Mouse (Mus musculus) fat pad, adult 2 months (tissue): ENCODE measurements around the gene Rmdn3.
A peak's percentile ranks its signal among the peaks of the same experiment; 100 is the strongest.

ENCODE experiments used
- DNase-seq: peaks from one replicate; pipeline ENCODE4 v3.0.0-alpha.2; 2011; ENCODE audit warnings: low read depth, low spot score; ENCODE audit errors: extremely low read depth

Rmdn3 gene

DNA sequence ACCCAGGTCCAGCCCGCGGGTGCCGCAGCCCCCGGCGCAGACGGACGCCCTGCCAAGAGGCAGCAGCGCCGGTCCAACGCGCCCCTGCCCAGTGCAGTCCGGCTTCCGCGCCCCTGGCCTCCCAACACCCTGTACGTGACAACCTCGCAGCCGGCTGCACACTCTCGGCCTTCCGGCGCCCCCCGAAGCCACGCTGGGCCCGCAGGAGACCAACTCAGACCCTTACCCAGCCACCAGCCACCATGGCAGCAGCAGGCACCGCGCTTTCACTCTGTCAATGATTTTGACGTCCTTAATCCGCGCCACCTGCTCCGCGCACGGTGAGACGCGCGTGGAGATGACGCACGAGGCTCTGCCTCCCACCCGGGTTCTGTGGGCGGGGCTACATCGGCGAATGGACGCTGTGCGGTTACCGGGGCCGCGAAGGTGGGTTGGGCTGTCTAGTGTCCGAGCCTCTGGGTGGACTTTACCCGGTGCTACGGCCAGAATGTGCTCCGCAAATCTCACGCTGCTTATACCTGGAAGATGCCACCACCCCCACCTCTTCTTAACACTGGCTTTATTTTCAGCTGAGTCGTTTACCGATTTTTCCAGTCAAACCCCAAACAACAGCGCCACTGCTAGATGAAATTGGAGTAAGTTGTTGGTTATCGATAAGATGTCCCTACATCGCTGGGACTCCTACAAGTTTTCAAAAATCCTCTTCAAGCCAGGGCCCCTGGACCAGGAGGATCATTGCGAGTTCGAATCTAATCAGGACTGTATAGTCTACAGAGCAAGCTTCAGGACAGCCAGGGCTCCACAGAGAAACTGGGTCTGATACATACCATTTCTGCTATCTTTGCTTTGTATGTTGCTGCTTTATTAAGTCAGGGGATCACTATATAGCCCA, at the start of gene Rmdn3:
TSS of gene Rmdn3 (minus strand) at position 354 of the 892 bp plus-strand sequence.
- DNase-seq: no peak

DNA sequence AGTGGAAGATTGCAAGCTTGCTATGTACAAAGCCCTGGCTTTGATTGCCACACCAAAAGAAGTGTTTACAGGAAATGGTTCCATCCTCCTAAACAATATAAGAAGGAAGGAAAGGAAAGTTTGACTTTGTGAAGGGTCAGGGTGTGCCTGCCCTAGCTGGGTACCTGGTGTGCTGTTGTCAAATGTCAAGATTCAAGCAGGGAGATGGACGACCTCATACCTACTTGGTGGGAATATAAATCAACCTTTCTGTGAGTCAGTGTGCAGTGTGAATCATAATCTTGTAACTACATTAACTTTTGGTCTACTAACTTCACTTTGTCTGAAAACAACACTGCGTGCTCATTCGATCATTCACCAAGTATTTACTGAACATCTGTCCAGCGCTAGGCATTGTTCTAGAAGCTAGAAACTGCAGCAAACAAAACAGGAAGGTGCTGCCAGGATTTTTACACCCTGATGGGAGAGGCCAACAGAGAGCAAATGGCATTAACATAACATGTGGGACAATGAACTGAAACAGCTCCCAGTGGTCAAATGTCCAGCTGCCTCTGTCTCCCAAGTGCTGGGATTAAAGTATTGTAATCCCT, 47.1 kb upstream of the Rmdn3 start:
- no peak for DNase-seq

DNA sequence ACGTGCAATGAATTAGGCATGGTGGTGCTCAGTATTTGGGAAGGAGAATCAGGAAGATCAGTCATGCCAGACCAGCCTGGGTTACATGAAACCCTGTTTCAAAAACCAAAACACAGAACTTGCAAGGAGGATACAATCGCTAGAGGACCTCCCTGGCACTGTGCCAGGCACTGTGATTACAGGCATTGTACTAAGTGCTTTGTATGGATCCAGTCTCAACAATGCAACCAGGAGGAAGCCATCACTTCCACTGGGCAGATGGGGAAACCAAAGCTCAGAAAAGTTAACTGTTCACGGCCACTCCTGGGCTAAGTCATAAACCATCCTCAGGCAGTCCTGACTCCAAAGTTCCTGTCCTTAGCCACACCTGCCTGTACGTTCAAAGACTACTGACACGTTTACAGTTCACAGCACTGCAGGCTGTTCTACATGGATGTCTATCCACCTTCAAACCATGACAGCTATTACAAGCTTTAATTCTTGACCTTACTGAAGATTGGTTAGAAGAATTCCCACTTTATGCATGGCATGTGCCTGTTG, 46.1 kb upstream of the Rmdn3 start:
- DNase-seq: no peak

DNA sequence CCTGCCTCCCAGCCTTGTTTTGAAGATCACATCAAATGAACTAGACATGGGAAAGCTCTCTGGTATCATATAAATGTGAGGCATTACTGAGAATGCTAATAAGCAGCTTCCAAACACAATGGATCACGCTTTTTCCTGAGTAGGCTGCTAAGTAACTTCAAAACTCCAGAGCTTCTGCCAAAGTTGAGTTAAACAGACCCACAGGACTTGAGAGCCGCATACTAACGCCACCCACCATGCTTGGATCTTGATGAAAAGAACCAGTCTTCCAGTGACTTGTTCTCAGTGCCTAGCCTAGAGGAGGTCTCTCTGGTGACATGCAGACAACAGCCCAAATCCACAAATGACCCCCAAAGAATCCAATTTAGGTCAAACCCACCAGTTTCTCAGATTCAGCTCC, 42.1 kb upstream of the Rmdn3 start:
- DNase-seq: no peak

DNA sequence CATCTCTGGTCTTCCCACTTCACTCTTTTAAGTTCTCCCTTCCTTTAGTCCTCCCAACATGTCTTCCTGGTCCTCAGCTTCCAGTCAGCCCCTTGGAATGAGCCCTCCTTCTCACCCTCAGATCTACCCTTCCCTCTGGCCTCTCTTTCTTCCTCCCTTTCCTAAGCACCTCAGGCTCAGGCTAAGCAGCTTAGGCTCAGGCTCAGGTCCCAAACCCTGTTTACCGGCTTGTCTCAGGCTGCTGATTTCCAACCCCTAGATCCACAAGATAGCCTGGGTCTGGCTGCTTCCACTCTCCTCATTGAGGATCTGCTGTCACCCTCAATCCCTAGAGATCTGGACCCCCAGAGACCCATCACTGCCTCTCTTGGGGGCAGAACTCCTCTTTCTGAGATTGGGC, 41.2 kb upstream of the Rmdn3 start:
- DNase-seq: no peak

DNA sequence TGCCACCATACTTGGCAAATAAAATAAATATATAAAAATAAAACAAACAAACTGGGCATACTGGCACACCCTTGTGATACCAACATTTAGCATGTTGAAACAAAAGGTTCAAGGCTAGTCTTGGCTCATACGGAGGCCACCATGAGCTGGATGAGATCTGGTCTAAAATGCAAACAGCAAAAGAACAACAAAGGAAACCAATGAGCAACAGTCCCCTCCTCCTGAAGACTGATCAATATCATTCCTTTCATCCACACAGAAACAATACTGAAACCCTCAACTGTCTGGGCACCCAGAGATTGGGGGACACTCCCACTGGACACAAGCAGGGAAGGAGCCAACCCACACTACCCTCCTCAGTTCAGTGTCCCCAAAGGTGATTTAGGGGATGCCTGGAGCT, 40.7 kb upstream of the Rmdn3 start:
- DNase-seq: no peak

DNA sequence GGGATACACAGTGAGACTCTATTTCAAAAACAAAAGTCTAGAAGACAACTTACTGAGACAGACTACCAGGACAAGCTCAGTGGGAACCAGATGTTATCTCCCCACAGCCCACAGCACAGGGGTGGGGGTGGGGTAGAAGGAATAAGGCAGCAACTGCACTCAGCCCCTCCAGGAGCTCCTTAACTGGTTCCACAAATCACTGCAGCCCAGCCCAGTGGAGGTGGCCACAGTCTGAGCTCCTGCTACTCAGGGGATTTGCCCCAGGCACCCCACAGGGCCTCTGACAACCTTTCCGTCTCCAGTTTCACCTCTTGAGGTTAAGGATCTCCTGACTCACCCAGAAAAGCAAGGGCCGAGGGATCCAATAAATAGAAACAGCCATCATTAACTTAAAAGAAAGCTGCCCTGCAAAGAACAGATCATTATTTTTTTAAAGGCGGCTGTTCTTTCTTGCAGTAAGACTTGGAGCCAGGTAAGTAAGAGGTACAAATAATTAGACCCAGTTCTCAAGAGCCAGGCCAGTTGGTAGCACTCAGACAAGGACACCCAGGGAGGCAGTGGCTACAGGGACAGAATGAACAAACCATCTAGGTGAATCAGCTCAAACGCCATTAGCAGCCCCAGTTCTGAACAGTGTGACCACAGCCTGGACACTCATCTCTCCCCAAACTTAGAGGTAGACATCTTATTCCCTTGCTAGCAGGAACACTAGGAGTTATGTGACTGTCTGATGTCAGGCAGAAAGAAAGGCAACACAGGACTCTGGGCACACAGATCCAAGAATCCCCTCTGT, 39.7 kb upstream of the Rmdn3 start:
- DNase-seq: no peak

DNA sequence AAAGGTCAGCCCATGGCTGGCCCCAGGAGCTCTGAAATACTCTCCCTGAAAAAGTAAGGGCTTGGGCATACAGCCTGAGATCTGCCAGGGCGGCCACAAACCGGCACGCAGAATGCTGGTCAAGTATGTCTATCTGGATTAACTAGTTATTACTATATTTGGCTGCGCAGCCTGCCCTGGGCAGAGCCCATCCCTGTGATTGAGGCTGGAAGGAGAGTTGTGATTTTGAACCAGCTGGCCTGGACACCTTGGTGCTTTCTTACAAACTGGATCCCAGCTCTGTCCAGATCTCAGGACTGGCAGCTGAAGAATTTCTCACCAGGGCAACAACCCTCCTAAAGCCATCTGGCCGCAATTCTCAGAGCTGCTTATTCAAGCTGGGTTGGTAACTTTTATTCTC, 37.3 kb upstream of the Rmdn3 start:
- DNase-seq: no peak

DNA sequence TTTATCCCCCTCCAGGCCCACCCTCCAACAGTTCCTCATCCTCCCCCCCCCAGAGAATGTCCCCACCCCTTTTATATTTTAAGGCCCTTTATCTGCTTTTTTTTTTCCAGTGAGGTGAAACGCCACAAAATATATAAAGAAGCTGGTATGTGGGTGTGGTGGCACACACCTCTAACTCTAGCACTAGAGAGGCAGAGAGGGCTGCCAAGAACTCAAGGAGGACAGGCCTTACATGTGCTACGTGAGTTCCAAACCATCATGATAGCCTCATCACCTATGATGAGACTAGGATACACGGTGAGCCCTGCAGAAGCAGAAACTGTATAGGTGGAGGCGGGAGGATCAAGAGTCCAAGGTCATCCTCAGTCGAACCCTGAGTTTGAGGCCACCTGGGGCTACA, 34.1 kb upstream of the Rmdn3 start:
- DNase-seq: no peak

DNA sequence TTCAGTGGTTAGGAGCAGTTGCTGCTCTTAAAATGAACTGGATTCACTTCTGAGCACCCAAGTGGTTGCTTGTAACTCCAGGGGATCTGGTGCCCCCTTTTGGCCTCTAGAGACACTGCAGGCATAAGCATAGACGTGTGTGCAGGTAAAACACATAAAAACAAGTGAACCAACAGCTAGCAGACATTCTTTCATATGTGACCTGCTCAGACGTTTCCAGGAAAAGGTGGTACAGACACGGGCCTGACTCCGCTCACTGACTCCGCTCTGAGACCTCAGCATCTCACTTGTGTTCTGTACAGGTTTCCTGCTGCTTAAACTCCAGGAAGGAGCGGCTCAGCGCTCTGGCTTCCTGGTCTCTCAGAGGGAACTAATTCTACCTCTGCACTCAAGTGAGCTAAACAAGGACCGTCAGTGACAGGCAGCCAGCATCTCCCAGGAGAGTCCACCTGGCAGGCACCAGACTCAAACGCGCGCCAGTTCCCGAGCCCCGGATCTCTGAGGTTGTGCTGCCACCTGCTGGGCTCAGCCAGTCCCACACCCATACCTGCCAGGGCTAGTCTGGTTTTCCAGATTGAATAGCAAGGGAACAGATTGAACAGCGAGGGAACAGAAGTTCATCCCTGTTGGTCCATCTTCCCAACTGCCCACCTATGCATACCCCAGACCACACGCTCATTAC, 32.3 kb upstream of the Rmdn3 start:
- no peak for DNase-seq

DNA sequence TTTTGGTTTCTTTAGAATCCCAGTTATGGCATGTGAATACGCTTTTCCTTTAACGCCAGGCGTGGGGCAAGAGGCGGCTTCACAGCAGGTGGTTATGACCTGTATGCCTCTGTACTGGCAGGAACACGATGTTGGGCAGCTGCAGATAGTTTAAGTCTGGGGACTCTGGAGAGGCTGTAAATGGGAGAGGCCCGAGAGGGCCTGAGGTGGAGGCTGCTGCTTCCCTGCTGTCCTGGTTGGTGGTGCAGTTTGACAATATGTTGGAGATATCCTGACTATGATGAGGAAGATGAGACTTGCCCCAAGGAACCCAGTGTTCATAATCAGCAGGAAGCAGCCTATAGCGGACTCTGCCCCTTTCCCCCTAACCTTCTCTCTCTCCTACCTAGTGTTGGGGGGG, 26.1 kb upstream of the Rmdn3 start:
- no peak for DNase-seq

DNA sequence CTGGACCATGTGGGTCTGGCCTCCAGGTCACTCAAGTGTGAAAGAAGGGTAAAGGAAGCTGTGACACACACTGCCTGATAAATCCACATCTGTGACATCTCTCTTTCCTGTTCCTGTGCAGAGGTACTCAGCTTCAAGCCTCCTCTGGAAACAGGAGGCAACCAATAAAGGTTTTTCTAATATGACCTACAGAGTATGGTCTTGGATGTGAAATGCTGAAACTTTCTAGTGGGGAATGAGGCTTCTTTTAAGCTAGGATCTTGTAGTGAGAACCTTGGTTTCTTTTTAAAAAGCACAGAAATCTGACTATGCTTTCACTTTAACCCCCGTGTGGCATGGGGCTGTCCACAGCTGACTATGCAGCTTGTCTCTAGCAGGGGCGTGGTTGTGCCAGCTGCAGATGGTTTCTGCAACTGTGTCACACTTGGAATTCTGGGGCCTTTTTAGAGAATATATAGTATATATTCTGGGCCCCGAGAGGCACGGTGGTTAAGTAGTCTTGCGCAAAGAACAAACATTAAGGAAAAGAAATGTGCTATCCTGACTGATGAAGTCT, 20.6 kb upstream of the Rmdn3 start:
- DNase-seq: no peak

DNA sequence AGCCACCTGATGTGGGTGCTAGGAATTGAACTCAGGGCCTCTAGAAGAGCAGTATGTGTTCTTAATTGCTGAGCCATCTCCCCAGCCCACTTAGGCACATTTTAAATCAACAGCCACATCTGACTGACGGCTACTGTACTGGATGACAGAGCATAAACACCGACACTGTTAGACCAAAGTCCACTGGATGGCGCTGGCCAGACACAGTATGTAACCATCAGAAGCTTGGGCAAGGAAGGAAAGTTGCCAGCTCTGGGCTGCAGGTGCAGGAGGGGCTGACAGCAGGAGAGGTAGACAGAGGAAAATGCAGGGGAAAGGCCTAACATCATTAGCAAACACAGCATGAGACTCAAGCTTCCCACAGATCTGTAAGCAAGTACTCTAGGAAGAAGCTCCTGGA, 19.9 kb upstream of the Rmdn3 start:
- DNase-seq: no peak

DNA sequence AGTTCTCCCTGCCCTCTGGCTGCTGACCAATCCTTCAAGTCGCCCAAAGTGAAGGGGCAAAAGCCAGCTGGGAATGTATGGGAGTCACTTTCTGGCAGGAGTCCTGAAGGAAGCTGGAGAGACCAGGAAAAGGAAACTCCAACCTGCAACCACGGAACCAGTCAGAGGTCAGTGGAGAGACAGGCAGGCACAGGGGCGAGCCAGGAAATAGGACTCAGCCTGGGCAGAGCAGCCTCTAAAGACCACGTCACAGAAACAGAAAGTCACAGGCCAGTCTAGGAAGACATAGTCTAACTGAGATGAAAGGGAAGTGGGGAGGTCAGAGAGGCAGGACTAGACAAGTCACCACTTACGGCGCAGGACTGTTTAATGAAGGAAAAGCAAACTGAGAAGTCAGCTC, 18.8 kb upstream of the Rmdn3 start:
- no peak for DNase-seq

DNA sequence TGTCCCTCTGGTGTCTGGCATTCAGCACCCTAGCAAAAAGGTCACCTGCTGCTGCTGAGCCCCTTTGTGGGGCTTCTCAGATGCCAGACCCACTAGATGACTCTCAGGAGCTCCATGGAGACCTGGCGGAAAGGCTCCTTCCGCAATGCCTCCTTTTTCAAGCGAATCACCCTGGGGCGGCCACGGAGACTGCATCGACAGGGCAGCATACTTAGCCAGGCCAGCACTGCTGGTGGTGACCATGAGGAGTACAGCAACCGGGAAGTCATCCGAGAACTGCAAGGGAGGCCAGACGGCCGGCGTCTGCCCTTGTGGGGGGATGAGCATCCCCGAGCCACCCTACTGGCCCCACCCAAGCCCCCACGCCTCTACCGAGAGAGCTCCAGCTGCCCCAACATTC, 18.0 kb upstream of the Rmdn3 start:
- no peak for DNase-seq

DNA sequence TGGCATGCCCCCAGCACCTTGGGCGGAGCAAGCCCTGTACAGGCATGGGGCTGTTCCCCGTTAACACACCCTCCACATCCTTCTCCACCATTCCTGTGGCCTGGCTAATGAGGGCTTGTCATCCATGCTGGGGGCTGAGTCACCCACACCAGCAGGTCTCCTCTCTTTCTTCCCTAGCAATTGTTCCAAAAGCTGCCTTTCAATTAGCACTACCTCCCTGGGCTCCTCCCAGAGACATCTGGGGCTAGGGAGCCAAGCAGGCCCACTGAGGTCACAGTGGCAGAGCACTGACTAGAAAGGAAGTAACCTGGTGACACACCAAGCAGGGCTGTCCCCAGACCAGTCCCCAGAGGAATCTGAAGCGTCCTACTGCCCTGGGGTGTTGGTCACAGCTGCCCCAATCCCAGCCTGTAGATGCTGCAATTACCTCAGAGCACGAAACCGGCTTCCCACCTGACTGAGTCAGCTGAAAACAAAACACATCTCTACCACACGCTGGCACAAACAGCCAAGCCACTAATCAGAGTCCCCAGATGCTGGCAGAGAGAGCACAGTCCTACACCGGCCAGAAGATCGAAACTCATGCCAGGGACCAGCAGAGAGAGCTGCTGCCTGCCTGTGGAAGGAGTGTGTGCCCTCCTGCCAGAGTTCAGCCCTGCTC, 17.3 kb upstream of the Rmdn3 start, which contains the start of gene Gm14137:
TSS of gene Gm14137 (plus strand) at position 519 of the 661 bp plus-strand sequence.
- DNase-seq: no peak

DNA sequence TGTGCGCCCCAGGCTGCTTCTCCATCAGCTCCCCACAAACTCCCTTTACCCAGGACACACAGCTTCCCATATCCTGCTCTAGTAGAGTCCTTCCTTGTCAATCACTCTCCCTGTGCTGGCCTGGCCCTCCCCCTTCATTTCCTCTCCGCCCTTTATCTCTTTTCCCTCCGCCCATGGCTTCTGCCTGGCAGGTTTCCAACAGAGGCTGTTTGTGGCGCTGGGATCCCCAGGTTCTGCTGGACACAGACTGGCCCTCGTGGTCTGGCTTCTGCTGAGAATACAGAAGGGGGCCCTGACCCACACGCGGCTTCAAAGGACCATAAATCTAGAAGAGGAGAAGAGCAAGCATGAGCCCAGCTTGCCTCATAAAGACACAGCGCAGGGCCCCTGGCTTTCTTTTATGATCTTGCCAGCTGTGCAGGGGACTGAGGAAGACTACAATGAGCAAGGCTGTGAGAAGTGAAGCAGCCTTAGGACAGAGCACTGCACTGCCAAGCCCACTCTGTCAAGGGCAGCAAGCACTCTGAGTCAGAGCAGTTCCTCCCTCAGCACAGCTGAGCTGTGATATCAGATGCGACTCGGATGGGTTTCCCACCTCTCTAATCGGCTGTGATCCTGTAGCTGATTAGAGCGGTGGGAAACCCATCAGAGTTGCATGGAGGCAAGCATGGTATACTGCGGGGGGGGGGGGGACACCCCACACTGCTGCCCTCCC, 16.2 kb upstream of the Rmdn3 start:
- no peak for DNase-seq

DNA sequence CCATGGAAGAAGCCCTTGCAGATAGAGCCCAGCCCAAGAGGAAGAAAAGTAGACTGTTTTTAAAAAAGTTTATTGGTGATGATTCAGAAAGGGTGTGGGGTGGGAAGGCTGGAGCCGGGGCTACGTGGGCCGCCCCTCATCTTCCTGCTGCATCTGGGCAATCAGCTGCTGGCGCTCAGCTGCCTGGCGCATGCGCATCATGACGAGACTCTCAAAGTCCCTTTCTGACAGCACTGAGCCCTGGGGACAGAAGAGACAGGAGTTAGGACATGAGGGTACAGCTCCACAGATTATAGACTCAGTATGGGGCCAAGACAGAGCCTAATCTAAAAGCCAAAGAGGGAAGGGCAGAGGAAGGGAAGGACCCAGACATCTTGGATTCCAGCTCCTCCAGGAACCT, 15.6 kb upstream of the Rmdn3 start:
- no peak for DNase-seq

DNA sequence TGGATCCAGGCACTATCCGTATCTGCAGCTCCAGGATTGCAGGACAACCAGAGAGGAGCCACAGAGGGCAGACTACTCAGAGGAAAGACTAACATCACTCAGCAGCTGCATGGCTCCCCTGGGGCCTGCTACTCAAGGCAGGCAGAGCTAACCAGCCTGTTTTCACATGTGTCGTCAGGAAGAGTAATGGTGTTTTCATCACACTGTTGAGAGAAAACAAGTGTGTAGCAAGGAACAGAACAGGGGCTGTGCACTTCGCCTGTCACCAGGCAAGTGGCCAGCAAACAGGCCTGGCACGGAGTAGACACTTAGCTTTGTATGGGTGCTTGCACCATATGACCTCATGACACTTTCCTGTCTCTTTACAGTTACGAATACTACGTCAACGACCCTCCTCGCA, 14.7 kb upstream of the Rmdn3 start:
- DNase-seq: peak; percentile 56
